Mouse (Mus musculus) ovary, postnatal 10 days (tissue): ENCODE measurements around the gene Rptor.

Experiments used
- DNase-seq: peaks from one replicate; pipeline ENCODE4 v3.0.0; 2022; ENCODE audit warnings: low spot score

Rptor gene

DNA sequence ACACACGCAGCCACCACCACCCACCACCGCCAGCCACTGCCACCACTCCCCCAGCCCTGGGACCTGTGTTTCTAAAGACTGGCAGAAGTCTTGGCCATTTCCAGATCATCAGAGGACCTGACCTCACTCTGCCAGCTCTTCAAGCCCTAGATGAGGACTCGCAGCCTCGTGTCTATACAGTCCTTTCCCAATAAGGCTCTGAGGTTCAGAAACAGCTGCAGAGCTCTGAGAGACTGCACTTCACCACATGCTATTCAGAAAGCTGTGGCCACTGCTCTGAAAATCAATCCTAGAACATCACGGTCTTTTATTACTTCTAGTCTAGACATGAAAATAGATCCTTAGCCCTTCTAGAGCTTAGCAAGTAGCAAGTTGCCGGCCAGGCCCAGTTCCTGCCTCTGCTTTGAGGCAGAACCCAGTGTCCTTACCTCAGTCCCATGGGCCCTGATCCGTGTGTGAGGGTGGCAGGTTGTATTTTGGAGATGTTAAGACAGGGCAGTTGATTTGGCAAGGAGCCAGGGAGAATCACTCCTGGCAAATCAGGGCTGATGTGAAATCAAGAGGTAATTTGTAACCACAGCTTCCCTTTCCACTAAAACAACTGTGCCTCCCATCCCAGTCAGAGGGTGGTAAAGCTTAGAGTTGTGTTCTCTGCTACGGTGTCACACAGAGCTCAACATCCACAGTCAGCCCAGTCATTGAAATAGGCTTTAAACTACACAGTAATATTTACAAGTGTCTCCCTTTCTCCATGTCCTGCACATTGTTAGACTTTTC is 260.0 kb downstream of the Rptor start:
- no peak for DNase-seq

DNA sequence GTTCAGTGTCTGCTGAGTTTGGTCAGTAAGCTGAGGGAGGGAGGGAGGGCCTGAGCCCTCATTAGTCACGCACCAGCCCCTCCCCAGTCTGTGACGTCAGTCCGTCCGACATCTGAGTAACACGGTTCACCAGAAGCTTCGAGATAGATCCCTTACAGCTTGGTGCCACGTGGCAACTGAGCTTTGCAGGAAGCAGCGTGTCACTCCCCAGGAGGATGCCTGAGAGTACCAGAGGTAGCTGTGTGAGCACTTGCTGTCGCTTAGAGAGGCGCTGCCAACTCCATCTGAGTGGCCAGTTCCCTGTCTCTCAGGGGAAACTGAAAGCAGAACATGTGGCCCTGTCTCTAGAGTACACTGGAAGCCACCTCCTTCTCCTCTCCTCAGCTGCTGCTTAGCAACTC is 260.7 kb downstream of the Rptor start:
- no peak for DNase-seq

DNA sequence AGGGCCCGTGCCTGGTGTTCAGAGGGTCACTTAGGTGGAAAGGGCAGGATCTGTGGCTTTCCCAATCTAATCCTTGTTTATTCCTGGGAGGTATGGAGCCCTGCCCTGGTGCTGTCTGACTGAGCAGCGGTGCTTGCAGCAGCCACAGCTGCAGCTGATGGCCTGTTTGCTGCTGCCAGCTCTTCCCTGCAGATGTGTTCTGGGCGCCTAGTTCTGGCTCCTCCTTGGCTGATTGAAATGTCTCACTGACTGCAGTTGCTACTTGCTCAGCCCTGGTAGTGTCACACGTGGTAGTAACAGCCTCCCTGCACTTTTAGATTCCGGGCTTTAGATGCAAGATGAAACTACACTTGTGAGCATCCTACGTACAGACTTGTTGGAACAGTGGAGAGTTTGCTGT is 264.1 kb downstream of the Rptor start:
- no peak for DNase-seq

DNA sequence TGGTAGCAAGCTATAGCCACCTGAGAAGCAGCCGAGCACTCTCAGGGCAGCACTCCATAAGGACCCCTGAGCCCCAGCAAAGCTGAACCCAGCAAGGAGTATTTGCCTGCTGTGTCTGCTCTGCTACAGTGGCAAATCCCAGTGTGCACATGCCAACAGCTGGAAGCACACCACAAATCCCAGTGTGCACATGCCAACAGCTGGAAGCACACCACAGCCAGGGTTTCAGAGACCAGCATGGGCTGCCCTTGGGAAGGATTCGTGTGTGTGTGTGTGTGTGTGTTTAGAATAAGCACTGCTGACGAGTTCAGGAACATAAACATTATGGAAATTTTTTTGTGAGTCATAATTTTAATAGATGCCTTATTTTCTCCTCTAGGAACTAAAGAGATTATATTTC is 265.4 kb downstream of the Rptor start:
- DNase-seq: no peak

DNA sequence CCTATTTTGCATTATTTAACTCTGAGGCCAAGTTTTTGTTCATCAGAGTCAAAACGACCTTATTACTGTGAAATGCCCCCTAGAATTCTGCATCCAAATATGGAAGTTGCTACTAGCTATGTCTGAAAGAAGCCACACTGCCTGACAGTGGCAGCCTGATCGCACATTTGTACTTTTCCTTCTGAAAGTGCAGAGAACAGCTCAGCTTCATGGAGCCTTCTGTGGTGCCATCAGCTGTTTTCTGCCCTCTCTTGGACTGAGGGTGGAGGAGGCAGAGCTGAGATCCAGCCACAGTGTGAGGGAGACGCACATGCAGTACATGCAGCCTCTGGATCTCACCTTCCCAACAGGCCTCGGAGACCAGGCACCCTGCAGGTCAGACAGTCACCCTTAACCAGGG is 265.9 kb downstream of the Rptor start:
- no peak for DNase-seq

DNA sequence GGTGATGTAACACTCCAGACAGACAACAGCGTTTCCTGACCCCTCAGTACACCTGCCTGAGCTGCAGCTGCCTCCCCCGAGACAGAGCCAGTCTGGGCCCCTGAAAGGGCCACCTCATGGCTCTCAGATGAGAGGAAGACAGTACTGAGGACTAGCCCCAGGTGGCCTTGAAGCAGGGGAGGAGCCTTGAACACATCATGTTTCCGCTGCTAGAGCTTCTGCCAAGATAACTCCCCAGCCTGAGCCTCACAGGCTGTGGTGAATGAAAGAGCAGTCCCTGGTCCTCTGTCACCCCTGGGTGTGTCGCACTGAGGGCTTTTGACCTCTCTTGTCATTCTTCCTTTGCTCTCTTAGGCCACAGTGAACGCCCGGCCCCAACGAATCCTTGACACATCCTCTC is 268.4 kb downstream of the Rptor start:
- no peak for DNase-seq

DNA sequence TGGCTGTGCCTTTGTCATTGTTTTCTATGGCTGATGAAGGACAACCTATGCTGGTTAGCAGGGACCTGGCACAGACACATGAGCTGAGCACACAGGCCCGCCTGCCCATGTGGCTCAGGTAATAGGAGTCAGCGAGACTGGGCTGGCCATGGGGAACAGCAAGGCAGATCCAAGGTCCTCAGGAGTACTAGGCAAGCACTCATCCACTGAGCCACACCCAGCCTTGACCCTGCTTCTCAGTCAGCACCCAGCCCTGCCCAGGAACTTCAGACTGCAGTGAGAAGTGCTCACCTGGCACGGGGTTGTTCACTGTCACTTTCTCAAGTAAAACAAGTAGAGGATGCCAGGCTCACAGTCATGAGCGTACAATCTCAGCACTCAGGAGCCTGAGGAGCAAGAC is 270.9 kb downstream of the Rptor start:
- DNase-seq: no peak

DNA sequence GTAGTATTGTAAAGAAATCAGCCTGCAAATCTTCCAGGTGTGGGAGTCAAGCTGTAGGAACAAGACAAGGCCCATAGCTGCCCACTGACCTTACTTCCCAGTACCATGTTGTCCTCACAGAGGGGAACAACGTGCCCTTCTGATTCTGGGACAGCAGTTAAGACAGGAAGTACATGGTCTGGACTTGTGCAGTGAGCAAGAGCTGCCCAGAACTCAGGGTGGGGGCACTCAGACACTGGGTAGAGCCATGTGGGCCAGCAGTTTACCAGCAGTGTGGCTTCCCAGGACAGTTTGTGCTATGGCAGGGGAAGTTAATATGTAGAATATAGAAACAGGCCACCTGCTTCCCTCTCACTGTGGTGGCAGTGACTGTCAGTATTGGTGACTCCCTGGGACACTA is 272.1 kb downstream of the Rptor start:
- no peak for DNase-seq

DNA sequence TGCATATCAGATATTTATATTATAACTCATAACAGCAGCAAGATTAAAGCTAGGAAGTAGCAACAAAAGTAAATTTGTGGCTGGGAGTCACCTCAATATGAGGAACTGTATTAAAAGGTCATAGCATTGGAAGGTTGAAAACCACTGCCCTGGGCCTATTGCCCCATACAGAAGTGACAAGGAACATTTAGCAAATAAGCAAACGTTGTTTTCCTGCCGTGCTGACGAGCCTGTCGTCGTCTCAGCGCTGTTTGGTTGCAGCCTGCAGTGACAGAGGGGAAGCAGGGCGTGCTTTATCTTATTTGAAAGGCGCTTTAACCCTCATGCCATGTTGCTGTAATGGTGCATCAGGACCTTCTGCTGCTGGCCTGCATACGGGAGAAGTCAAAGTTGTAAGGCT is 273.0 kb downstream of the Rptor start:
- DNase-seq: no peak

DNA sequence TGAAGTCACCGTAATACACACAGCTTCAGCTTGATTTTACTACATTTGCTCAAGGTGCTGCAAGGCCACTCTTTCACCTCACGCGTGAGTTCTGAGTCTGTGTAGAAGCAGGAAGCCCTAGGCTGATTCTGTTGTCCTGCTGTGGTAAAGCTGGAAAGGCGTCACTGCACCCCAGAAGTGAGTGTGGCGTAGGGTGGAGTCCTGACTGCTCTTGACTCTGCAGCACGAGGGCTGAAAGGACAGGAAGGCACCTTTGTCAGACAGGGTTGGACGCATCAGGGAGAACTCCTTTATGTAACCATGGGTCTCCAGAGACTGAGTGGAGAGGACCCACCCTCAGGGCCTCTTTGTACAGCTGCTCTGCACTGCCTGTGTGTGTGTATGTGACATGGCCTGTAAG is 274.4 kb downstream of the Rptor start:
- no peak for DNase-seq

DNA sequence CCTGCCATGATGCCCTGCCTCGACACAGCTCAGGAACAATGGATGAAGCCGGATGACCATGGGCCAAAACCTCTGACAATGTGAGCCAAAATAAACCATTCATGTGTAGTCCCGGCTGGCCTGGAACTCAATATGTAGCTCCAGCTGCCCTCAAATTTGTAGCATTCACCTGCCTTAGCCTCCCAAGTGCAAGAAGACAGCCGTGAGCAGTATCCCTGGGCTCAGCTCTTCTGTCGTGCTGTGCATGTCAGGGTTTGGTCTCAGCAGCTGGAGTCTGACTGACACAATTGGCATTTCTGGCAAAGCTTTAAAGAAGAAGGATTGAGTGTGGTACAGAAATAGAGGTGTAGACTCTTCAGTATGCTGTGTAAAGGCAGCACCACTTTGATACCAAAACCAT is 276.9 kb downstream of the Rptor start:
- DNase-seq: no peak

DNA sequence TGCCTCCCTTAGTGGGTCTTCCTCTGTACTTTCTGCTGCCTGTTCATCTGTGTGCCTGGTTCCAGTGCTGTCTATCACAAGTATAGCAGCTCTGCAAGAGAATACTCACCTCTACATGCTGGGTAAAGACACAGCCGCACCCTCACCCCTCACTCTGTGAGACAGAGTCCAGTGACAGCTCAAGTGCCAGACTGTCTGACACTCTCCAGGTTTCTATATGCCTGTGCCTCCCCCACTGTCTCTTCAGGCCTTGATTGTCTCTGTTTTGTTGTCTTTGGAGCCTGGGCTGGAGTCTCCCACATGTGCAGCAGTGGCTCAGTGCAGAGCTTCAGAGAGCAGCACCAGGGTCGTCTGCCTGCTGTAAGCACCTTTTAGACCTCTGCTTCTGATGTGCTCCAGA is 280.9 kb downstream of the Rptor start:
- no peak for DNase-seq

DNA sequence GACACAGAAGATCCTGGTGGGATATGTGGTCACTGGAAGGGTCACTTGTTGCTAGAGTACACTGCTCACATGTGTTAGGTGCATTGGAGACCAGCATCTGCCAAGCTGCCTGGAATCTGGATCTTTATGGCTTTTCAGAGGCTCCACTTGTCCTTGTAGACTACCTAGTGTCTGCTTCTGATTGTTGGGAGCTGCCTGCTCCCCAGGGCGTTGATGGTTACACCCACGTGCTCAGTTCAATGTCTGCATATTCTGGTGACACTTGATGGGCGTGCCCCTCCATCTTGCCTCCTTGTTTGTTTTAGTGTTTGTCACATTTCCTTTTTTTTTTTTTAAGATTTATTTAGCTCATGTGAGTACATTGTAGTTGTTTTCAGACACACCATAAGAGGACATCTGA is 287.3 kb downstream of the Rptor start:
- no peak for DNase-seq

DNA sequence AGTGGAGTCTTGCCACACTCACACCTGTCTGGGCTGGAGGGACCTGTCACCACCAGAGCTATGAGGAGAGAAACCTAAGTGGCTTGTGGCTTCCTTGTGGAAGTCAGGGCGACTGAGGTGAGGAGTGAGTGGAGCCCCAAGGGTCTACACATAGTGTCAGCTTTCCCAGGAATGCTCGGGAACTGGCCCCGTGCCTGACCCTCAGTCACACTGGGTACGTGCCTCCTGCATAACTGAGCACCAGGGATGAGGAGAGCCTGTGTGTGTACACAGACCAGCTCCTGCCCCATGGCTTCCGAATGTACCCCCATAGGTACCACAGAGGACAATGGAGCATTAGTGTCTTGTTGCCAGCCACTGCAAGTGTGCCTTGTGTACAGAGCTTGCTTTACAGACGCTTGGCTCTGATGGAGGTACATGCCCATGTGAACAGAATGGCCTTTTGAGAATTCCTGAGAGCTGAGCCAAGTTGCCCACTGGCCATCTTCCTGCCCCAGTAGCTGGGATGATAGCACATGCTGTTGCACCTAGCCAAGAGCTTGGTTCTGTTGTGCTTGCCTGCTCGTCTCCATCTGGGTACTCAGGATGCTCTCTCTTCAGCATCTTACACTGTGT is 289.0 kb downstream of the Rptor start:
- DNase-seq: no peak

DNA sequence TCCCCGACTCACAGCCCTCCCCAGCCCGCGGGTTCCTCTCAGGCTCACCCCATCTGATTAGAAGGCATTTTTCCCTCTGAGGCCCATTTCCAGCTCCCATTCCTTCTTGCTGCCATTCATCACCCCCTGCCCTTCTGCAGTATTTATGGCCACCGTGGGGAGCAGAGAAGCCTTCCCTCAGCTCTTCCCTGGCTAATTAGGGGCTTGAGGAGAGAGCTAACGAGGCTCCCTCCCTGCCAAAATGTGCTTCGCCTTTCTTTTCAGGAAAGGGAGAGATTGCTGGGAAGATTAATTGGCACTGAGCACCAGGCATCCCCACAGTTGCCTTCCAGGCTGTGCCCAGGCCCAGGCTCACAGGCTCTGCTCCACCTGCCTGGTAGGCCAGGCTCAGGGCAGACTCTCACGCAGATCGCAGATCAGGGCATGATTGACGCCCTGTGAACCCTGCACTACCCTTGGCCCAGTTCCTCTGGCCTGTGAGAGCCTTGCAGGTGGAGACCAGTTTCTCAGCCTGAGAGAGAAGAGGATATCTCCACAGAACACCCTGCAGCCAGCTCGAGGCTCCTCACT is 291.0 kb downstream of the Rptor start:
- no peak for DNase-seq

DNA sequence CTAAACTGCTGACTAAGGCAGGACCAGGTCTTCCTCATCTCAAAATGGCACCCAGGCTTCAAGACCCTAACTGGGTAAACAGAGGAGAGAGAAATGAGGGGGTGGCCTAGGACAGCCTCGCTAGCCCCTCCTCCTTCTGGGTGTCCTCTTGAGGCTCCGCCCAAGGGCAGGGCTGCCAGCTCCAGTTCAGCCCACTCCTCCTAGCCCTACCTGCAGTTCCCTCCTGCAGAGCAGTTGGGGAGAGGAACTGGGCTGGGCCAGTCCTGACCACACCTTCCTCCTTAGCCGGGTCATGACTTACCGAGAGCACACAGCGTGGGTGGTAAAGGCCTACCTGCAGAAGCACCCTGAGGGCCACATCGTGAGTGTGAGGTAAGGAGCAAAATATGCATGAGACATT is 291.9 kb downstream of the Rptor start:
- no peak for DNase-seq

DNA sequence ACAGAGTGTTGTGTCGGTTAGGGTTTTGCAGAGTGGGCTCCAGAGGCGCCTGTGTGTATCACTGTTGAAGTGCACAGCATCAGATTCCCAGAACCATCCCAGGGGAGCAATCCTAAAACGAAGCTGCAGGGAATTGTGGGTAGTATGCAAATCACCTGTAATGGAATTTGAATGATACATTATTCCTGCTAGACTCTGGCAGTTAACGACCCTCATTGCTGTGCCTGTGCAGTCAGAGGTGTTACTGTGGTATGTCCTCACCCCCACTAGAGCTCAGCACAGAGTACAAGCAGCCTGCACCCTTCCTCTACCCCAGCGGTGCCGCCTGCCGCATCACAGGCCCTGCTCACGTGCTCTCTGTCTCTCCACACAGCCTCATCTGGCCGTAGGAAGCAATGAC is 294.3 kb downstream of the Rptor start:
- no peak for DNase-seq

DNA sequence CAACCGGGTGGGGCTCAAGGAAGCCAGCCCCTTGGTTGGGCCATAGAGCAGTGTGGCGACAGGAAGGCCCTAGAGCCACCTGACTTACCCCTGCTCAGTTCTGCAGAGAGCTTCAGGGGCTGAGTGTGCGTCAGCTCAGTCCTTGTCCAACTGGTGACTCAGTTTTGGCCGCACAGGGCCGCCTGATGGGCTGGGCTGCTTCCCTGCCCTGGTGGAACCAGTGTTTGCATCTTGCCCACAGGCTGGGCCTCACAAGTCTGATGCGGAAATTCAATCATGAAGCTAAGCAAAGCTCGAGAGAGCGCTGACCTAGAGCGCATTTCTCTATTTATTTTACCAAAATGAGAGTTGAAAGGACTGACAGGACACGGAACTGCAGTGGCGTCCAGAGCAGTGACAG is 296.3 kb downstream of the Rptor start:
- DNase-seq: no peak

DNA sequence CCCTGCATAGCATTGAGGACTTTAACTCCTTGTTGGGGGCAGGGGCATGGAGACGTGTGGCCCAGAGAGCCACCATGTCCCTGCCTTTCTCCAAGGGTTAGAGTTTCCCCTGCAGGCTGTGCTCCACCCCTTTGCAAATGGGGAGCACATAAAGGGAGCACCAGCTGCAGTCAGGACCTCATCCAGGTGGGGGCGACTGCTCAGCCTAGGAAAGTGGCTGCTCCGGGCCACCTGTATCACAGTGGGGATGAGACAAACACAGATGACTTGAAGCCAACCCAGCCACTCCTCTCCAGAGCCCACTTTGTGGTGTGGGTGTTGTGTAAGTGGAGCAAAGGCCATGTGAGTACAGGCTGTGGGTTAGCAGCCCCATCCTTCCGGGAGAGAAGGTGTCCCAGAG is 298.5 kb downstream of the Rptor start:
- no peak for DNase-seq

DNA sequence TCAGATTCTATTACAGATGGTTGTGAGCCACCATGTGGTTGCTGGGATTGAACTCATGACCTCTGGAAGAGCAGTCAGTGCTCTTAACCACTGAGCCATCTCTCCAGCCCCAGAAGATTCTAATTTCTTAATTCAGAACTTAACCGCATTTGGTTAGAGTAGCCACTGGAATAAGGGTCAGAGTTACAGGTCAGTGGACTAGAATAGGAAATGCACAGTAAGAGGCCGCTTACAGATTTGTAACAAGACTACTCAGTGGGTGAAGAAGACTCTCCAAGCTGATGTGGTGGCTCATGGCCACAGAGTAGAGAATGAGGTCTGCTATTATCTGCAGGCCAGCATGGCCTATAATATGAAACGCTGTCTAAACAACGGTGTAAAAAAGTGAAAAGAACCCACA is 300.2 kb downstream of the Rptor start:
- no peak for DNase-seq

DNA sequence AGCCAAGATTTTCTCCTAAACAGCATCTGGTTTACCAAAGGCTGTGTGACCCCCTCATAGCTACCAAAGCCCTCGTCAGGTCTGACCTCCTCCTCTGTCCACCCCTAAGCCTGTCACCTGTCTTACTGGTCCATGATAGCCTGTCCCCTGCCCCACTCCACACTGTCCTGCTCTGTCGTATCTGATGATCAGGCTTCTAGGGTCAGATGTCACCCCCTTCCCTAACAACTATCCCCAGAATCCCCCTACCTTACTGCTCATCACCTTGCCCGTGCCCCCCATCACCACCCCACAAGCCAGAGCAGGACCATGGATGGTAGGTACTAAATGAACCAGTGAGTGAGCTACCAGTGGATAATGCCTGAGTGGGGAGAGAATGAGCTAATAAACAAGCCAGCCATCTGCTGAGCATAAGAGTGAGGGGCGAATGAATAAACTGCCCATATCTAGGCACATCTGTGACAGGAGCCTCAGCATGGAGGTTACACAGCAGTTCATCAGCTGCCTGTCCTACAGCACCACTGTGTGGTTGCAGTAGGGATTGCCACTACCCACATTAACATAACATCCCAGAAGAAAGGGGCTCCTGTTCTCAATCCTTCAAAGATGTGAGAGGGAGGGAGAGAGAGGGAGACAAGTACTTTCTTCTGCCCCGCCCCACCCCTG is 302.0 kb downstream of the Rptor start:
- DNase-seq: no peak

DNA sequence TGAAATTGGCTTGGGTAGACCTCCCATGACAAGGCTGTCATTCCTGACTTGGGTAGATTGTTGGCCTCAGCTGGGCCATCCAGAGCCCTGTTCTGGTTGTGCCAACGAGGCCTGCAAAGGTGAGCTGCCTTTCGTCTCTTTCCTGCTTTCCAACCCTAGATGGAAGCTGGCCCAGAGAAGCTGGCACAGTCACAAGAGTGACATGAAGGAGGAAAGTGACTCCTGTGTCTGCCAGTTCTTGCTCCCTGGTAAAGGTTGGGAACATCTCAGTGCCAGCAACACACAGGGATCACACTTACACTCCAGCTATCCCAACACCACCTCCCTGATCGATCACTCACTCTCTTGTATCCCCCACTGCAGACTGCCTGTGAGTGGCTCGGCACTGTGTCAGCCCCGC is 303.1 kb downstream of the Rptor start:
- DNase-seq: no peak

DNA sequence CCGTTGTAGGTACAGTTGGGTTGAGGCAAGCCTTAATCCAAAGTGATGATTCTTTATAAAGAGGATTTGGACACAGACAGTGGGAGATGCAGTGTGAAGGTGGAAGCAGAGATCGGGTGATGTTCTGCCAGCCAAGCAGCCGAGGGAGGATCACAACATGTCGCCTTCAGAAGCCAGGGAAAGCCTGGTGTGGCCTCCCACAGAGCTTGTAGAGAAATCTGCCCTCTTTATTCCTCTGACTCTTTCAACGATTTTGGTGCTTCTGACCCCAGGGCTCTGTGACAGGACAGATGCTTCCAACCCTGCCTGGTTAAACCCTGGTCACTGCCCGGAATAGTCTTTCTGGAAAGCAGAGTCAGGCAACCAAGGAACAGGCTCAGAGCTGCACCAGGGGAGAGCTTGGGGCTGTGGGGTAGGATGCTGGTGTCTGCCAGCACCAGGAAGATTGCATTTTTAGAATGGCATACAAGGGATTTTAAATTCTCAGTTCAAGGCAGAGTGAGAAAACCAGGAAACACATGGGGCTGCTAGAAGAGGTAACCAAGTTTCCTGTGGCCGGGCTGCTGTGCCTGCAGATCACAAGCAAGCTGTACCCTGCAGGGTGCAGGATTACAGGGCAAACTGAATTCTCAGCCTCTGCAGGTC is 304.4 kb downstream of the Rptor start:
- no peak for DNase-seq
